Mouse (Mus musculus): ENCODE data around the gene Gstt2.
"Not testable (repeated sequence)": the region's sequence is repeated elsewhere in the genome, so short reads cannot be mapped to it uniquely, and the experiment has no call there.

Gstt2 gene

GRCm38 (mm10) chr10:75859786-75860470, 22.7 kb upstream of the Gstt2 start, which contains the start of gene Mif:
Mif (minus strand) TSS chr10:75860240.
- TF ChIP-seq GATA4 (IDR thresholded peaks at IDR 0.05; ENCODE audit: insufficient replicate concordance, low read length), result not testable (repeated sequence)

GRCm38 (mm10) chr10:75859107-75859746, 22.0 kb upstream of the Gstt2 start:
- TF ChIP-seq GATA4 (IDR thresholded peaks at IDR 0.05; ENCODE audit: insufficient replicate concordance, low read length), result no peak

- TF ChIP-seq GATA4 (IDR thresholded peaks at IDR 0.05; ENCODE audit: insufficient replicate concordance, low read length), result no peak
Observed at GRCm38 (mm10) chr10:75857598-75857997, 20.4 kb upstream of the Gstt2 start.

GRCm38 (mm10) chr10:75856976-75857375, 19.8 kb upstream of the Gstt2 start:
- TF ChIP-seq GATA4 (IDR thresholded peaks at IDR 0.05; ENCODE audit: insufficient replicate concordance, low read length), result no peak

- no peak for TF ChIP-seq GATA4 (IDR thresholded peaks at IDR 0.05; ENCODE audit: insufficient replicate concordance, low read length)
Observed at GRCm38 (mm10) chr10:75856155-75856907, 19.1 kb upstream of the Gstt2 start.

GRCm38 (mm10) chr10:75855416-75855981, 18.3 kb upstream of the Gstt2 start:
- TF ChIP-seq GATA4 (IDR thresholded peaks at IDR 0.05; ENCODE audit: insufficient replicate concordance, low read length), result no peak

- TF ChIP-seq GATA4 (IDR thresholded peaks at IDR 0.05; ENCODE audit: insufficient replicate concordance, low read length), result no peak
Observed at GRCm38 (mm10) chr10:75854791-75855190, 17.6 kb upstream of the Gstt2 start.

GRCm38 (mm10) chr10:75854096-75854495, 16.9 kb upstream of the Gstt2 start:
- no peak for TF ChIP-seq GATA4 (IDR thresholded peaks at IDR 0.05; ENCODE audit: insufficient replicate concordance, low read length)

- TF ChIP-seq GATA4 (IDR thresholded peaks at IDR 0.05; ENCODE audit: insufficient replicate concordance, low read length), result no peak
Observed at GRCm38 (mm10) chr10:75853452-75853851, 16.2 kb upstream of the Gstt2 start.

- no peak for TF ChIP-seq GATA4 (IDR thresholded peaks at IDR 0.05; ENCODE audit: insufficient replicate concordance, low read length)
Observed at GRCm38 (mm10) chr10:75852539-75853125, 15.4 kb upstream of the Gstt2 start.

GRCm38 (mm10) chr10:75851681-75852080, 14.5 kb upstream of the Gstt2 start:
- TF ChIP-seq GATA4 (IDR thresholded peaks at IDR 0.05; ENCODE audit: insufficient replicate concordance, low read length), result no peak

- TF ChIP-seq GATA4 (IDR thresholded peaks at IDR 0.05; ENCODE audit: insufficient replicate concordance, low read length), result no peak
Observed at GRCm38 (mm10) chr10:75851076-75851475, 13.9 kb upstream of the Gstt2 start.

GRCm38 (mm10) chr10:75848382-75848781, 11.2 kb upstream of the Gstt2 start:
- TF ChIP-seq GATA4 (IDR thresholded peaks at IDR 0.05; ENCODE audit: insufficient replicate concordance, low read length), result no peak

GRCm38 (mm10) chr10:75845306-75845930, 8.2 kb upstream of the Gstt2 start:
- no peak for TF ChIP-seq GATA4 (IDR thresholded peaks at IDR 0.05; ENCODE audit: insufficient replicate concordance, low read length)

GRCm38 (mm10) chr10:75844800-75845199, 7.6 kb upstream of the Gstt2 start:
- no peak for TF ChIP-seq GATA4 (IDR thresholded peaks at IDR 0.05; ENCODE audit: insufficient replicate concordance, low read length)
